Mouse (Mus musculus): ENCODE data around the gene Slc34a1.

- TF ChIP-seq POLR2A (IDR thresholded peaks at IDR 0.05; ENCODE audit: insufficient read depth, low read depth, low read length) (no peak), CTCF (IDR thresholded peaks at IDR 0.05; ENCODE audit: insufficient read depth, low read depth, low read length) (no peak)
Measured at GRCm38 (mm10) chr13:55403935-55404852, 6.2 kb downstream of the Slc34a1 start.

All from olfactory bulb, adult 2 months (tissue).